Mouse (Mus musculus): ENCODE measurements around the gene Gm13272. TPM values are rescaled to one million over a fixed set of nuclear protein-coding genes. Genes with fewer than 3 reads are reported as not detected.
"Not testable (repeated sequence)": the region's sequence is repeated elsewhere in the genome, so short reads cannot be mapped to it uniquely, and the experiment has no call there.

Gm13272 gene
- polyA plus RNA-seq, 1 experiment from 2014 or later, result not detected

DNA sequence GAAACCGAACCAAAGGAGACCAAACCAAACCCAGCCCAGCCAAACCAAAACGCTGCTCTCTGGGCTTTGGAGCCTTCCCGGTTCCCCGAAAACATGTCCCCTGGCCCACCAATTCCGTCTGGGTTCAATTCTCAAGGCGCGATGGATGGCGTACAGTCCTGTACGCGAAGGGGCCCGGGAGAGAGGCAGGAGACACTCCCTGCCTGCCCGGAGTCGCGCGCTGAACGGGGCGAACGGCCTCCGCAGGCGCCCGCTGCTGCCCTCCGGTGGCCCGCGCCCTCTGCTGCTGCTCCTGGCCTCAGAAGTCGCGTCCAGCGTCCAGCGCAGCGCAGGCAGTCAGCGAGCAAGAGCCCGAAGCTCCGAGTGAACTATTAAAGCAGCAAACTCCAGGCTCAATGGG lies 6.1 kb upstream of the Gm13272 start, which contains the start of gene Gm13290:
Gene Gm13290, plus strand, starts transcription at position 301 of the 400 bp plus-strand sequence.
- no CpG with 5 or more reads among the region's 32 CpGs for WGBS
- H3K9ac ChIP-seq (ENCODE audit: low read length); H3K4me1 ChIP-seq (ENCODE audit: control insufficient read depth, insufficient read depth, low read length); H3K27me3 ChIP-seq (replicated peaks; ENCODE audit: control insufficient read depth, insufficient read depth, low read length); H3K4me3 ChIP-seq (ENCODE audit: low read depth, low read length); H3K27ac ChIP-seq (ENCODE audit: low read depth, low read length); H3K36me3 ChIP-seq (ENCODE audit: control insufficient read depth, insufficient read depth, low read length); DNase-seq (ENCODE audit: low spot score); ATAC-seq; H3K9me3 ChIP-seq (replicated peaks; ENCODE audit: control insufficient read depth, low read length); H3K4me2 ChIP-seq (ENCODE audit: low read length): not testable (repeated sequence)

DNA sequence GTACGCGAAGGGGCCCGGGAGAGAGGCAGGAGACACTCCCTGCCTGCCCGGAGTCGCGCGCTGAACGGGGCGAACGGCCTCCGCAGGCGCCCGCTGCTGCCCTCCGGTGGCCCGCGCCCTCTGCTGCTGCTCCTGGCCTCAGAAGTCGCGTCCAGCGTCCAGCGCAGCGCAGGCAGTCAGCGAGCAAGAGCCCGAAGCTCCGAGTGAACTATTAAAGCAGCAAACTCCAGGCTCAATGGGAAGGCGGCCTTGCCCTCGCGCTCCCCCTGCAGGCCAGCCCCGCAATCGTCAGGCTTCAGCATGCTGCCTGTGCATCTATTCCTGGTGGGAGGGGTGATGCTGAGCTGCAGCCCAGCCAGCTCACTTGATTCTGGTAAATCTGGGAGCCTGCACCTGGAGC lies 3.0 kb upstream of the Gm13272 start, which contains the start of gene Gm13289:
Gene Gm13289, plus strand, starts transcription at position 301 of the 400 bp plus-strand sequence.
- DNase-seq (ENCODE audit: low spot score); H3K4me3 ChIP-seq (ENCODE audit: low read depth, low read length); H3K9ac ChIP-seq (ENCODE audit: low read length); H3K27me3 ChIP-seq (replicated peaks; ENCODE audit: control insufficient read depth, insufficient read depth, low read length); H3K9me3 ChIP-seq (replicated peaks; ENCODE audit: control insufficient read depth, low read length); H3K27ac ChIP-seq (ENCODE audit: low read depth, low read length); ATAC-seq; H3K36me3 ChIP-seq (ENCODE audit: control insufficient read depth, insufficient read depth, low read length); H3K4me2 ChIP-seq (ENCODE audit: low read length); H3K4me1 ChIP-seq (ENCODE audit: control insufficient read depth, insufficient read depth, low read length): not testable (repeated sequence)
- WGBS, result no CpG with 5 or more reads among the region's 29 CpGs

DNA sequence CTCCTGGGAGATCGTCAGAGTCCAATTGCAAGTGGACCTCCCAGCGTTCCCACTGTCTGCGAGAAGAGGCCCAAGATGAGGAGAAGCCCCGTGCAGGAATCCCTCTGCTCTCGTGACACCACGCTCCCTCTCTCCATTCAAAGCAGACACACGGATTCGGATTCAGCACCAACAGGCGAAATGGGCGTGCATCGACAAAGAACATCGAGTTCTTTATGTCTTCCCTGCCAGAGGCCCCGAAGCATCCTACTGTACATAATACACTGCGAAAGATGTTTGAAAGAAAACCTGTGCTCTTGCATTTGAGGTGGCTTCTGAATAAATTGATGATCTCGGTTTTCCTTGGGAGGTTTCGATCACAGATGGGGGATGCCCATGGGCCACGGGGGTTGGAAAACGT lies 670 bp downstream of the Gm13272 start:
- not testable (repeated sequence) for H3K36me3 ChIP-seq (ENCODE audit: control insufficient read depth, insufficient read depth, low read length); DNase-seq (ENCODE audit: low spot score); H3K9me3 ChIP-seq (replicated peaks; ENCODE audit: control insufficient read depth, low read length); ATAC-seq; H3K4me1 ChIP-seq (ENCODE audit: control insufficient read depth, insufficient read depth, low read length); H3K9ac ChIP-seq (ENCODE audit: low read length); H3K4me3 ChIP-seq (ENCODE audit: low read depth, low read length); H3K27ac ChIP-seq (ENCODE audit: low read depth, low read length); H3K4me2 ChIP-seq (ENCODE audit: low read length); H3K27me3 ChIP-seq (replicated peaks; ENCODE audit: control insufficient read depth, insufficient read depth, low read length)
- 53% methylated on average over 14 of the region's 18 CpGs for WGBS

GRCm38 (mm10) chr4:88781831-88782230 lies 2.2 kb downstream of the Gm13272 start, which contains the start of gene Ifnz:
TSS of gene Ifnz (plus strand) at chr4:88782131.
- H3K9ac ChIP-seq (ENCODE audit: low read length); H3K27ac ChIP-seq (ENCODE audit: low read depth, low read length); H3K9me3 ChIP-seq (replicated peaks; ENCODE audit: control insufficient read depth, low read length); DNase-seq (ENCODE audit: low spot score); H3K36me3 ChIP-seq (ENCODE audit: control insufficient read depth, insufficient read depth, low read length); H3K4me1 ChIP-seq (ENCODE audit: control insufficient read depth, insufficient read depth, low read length); H3K4me3 ChIP-seq (ENCODE audit: low read depth, low read length); ATAC-seq; H3K27me3 ChIP-seq (replicated peaks; ENCODE audit: control insufficient read depth, insufficient read depth, low read length): not testable (repeated sequence)
- WGBS, result 11% methylated on average over 2 of the region's 7 CpGs
- peak within 1 kb of the TSS; percentile 33; the same call in 1 of the 2 replicates for H3K4me2 ChIP-seq (ENCODE audit: low read length)

DNA sequence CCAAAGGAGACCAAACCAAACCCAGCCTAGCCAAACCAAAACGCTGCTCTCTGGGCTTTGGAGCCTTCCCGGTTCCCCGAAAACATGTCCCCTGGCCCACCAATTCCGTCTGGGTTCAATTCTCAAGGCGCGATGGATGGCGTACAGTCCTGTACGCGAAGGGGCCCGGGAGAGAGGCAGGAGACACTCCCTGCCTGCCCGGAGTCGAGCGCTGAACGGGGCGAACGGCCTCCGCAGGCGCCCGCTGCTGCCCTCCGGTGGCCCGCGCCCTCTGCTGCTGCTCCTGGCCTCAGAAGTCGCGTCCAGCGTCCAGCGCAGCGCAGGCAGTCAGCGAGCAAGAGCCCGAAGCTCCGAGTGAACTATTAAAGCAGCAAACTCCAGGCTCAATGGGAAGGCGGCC lies 2.7 kb downstream of the Gm13272 start:
- 0% methylated on average over 12 of the region's 31 CpGs for WGBS
- H3K9me3 ChIP-seq (replicated peaks; ENCODE audit: control insufficient read depth, low read length); H3K4me1 ChIP-seq (ENCODE audit: control insufficient read depth, insufficient read depth, low read length); ATAC-seq; H3K36me3 ChIP-seq (ENCODE audit: control insufficient read depth, insufficient read depth, low read length); H3K27me3 ChIP-seq (replicated peaks; ENCODE audit: control insufficient read depth, insufficient read depth, low read length); H3K27ac ChIP-seq (ENCODE audit: low read depth, low read length); H3K4me3 ChIP-seq (ENCODE audit: low read depth, low read length); H3K9ac ChIP-seq (ENCODE audit: low read length); DNase-seq (ENCODE audit: low spot score): not testable (repeated sequence)
- peak overlapping the region; percentile 33; the same call in 1 of the 2 replicates for H3K4me2 ChIP-seq (ENCODE audit: low read length)

- H3K36me3 ChIP-seq (ENCODE audit: control insufficient read depth, insufficient read depth, low read length); H3K27ac ChIP-seq (ENCODE audit: low read depth, low read length); H3K9me3 ChIP-seq (replicated peaks; ENCODE audit: control insufficient read depth, low read length); ATAC-seq; H3K27me3 ChIP-seq (replicated peaks; ENCODE audit: control insufficient read depth, insufficient read depth, low read length); H3K4me1 ChIP-seq (ENCODE audit: control insufficient read depth, insufficient read depth, low read length); H3K9ac ChIP-seq (ENCODE audit: low read length); H3K4me3 ChIP-seq (ENCODE audit: low read depth, low read length); DNase-seq (ENCODE audit: low spot score); H3K4me2 ChIP-seq (ENCODE audit: low read length): not testable (repeated sequence)
- WGBS, result no CpG with 5 or more reads among the region's 27 CpGs
Observed at GRCm38 (mm10) chr4:88785409-88785808, 5.8 kb downstream of the Gm13272 start, which contains the start of gene Gm13276. TSS of gene Gm13276 (plus strand) at chr4:88785709.

DNA sequence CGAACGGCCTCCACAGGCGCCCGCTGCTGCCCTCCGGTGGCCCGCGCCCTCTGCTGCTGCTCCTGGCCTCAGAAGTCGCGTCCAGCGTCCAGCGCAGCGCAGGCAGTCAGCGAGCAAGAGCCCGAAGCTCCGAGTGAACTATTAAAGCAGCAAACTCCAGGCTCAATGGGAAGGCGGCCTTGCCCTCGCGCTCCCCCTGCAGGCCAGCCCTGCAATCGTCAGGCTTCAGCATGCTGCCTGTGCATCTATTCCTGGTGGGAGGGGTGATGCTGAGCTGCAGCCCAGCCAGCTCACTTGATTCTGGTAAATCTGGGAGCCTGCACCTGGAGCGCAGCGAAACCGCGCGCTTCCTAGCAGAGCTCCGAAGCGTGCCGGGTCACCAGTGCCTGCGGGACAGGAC lies 8.8 kb downstream of the Gm13272 start, which contains the start of gene Gm13277:
Gene Gm13277, plus strand, starts transcription at position 231 of the 400 bp plus-strand sequence.
- H3K9ac ChIP-seq (ENCODE audit: low read length); DNase-seq (ENCODE audit: low spot score); H3K4me1 ChIP-seq (ENCODE audit: control insufficient read depth, insufficient read depth, low read length); H3K4me2 ChIP-seq (ENCODE audit: low read length); H3K36me3 ChIP-seq (ENCODE audit: control insufficient read depth, insufficient read depth, low read length); ATAC-seq; H3K27me3 ChIP-seq (replicated peaks; ENCODE audit: control insufficient read depth, insufficient read depth, low read length); H3K9me3 ChIP-seq (replicated peaks; ENCODE audit: control insufficient read depth, low read length); H3K4me3 ChIP-seq (ENCODE audit: low read depth, low read length); H3K27ac ChIP-seq (ENCODE audit: low read depth, low read length): not testable (repeated sequence)
- WGBS, result no CpG with 5 or more reads among the region's 28 CpGs

DNA sequence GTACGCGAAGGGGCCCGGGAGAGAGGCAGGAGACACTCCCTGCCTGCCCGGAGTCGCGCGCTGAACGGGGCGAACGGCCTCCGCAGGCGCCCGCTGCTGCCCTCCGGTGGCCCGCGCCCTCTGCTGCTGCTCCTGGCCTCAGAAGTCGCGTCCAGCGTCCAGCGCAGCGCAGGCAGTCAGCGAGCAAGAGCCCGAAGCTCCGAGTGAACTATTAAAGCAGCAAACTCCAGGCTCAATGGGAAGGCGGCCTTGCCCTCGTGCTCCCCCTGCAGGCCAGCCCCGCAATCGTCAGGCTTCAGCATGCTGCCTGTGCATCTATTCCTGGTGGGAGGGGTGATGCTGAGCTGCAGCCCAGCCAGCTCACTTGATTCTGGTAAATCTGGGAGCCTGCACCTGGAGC lies 11.6 kb downstream of the Gm13272 start, which contains the start of gene Gm13278:
Gene Gm13278, plus strand, starts transcription at position 301 of the 400 bp plus-strand sequence.
- H3K4me2 ChIP-seq (ENCODE audit: low read length); ATAC-seq; H3K9me3 ChIP-seq (replicated peaks; ENCODE audit: control insufficient read depth, low read length); H3K4me3 ChIP-seq (ENCODE audit: low read depth, low read length); H3K4me1 ChIP-seq (ENCODE audit: control insufficient read depth, insufficient read depth, low read length); H3K27ac ChIP-seq (ENCODE audit: low read depth, low read length); DNase-seq (ENCODE audit: low spot score); H3K36me3 ChIP-seq (ENCODE audit: control insufficient read depth, insufficient read depth, low read length); H3K27me3 ChIP-seq (replicated peaks; ENCODE audit: control insufficient read depth, insufficient read depth, low read length); H3K9ac ChIP-seq (ENCODE audit: low read length): not testable (repeated sequence)
- no CpG with 5 or more reads among the region's 28 CpGs for WGBS

- not testable (repeated sequence) for H3K27ac ChIP-seq (ENCODE audit: low read depth, low read length); H3K4me1 ChIP-seq (ENCODE audit: control insufficient read depth, insufficient read depth, low read length); H3K36me3 ChIP-seq (ENCODE audit: control insufficient read depth, insufficient read depth, low read length); H3K4me3 ChIP-seq (ENCODE audit: low read depth, low read length); H3K4me2 ChIP-seq (ENCODE audit: low read length); ATAC-seq; H3K9ac ChIP-seq (ENCODE audit: low read length); H3K27me3 ChIP-seq (replicated peaks; ENCODE audit: control insufficient read depth, insufficient read depth, low read length); DNase-seq (ENCODE audit: low spot score); H3K9me3 ChIP-seq (replicated peaks; ENCODE audit: control insufficient read depth, low read length)
- 0% methylated on average over 6 of the region's 52 CpGs for WGBS
Observed at GRCm38 (mm10) chr4:88793936-88794675, 14.5 kb downstream of the Gm13272 start, which contains the start of gene Gm13275. TSS of gene Gm13275 (plus strand) at chr4:88794487.

Data from forebrain, embryonic 14.5 days (tissue).